Mouse (Mus musculus) G1E (cell line): ENCODE results near the gene Gm28042. TPM values are rescaled to one million over a fixed set of nuclear protein-coding genes. Genes with fewer than 3 reads are reported as not detected.

ENCODE experiments used
- ATAC-seq: 2 replicates; pipeline ENCODE4 v1.8.0; 2016; ENCODE audit warnings: mild to moderate bottlenecking; ENCODE audit not compliant: insufficient number of reproducible peaks, poor library complexity, low FRiP score, severe bottlenecking; ENCODE audit errors: extremely low read depth
- DNase-seq: peaks from one replicate; pipeline ENCODE4 v3.0.0; 2012; ENCODE audit warnings: low spot score
- H3K27me3 ChIP-seq: 2 replicates; pipeline ENCODE4 v1.6.1; 2012; ENCODE audit warnings: mild to moderate bottlenecking, low read length, inconsistent platforms; ENCODE audit not compliant: insufficient read depth
- H3K36me3 ChIP-seq: replicated peaks from 2 replicates; pipeline ENCODE3; 2012; ENCODE audit warnings: mild to moderate bottlenecking, inconsistent platforms
- H3K4me1 ChIP-seq: 2 replicates; pipeline ENCODE4 v1.6.1; 2012; ENCODE audit warnings: low read depth, low read length, inconsistent platforms, mixed read lengths; ENCODE audit not compliant: insufficient read depth
- H3K4me3 ChIP-seq: 2 replicates; pipeline ENCODE4 v1.5.1; 2012; ENCODE audit warnings: low read depth, mild to moderate bottlenecking, inconsistent platforms, low read length, moderate library complexity, mixed read lengths
- H3K9me3 ChIP-seq: replicated peaks from 2 replicates; pipeline ENCODE4 v1.6.1; 2012; ENCODE audit warnings: inconsistent platforms
- CTCF ChIP-seq: IDR thresholded peaks from 2 replicates; pipeline ENCODE4 v1.5.1; 2012; ENCODE audit warnings: low read depth, low read length, inconsistent platforms, mixed read lengths
- GATA1 ChIP-seq: IDR thresholded peaks from 2 replicates; pipeline ENCODE4 v1.6.1; 2012; ENCODE audit warnings: borderline replicate concordance, low read length, inconsistent platforms, mixed read lengths
- GATA2 ChIP-seq: IDR thresholded peaks from 2 replicates; pipeline ENCODE4 v1.6.1; 2012; ENCODE audit warnings: low read depth, low read length, inconsistent platforms, borderline replicate concordance
- POLR2AphosphoS5 ChIP-seq: IDR thresholded peaks from 2 replicates; pipeline ENCODE4 v1.6.1; 2012; ENCODE audit warnings: low read depth, low read length, inconsistent platforms; ENCODE audit not compliant: insufficient replicate concordance
- TAL1 ChIP-seq: conservative IDR thresholded peaks from 2 replicates; pipeline ENCODE4 v1.6.1; 2012; ENCODE audit warnings: low read depth, low read length, inconsistent platforms, mixed read lengths
- polyA plus RNA-seq: library from polyadenylated mRNA; stranded (reverse); fragments of >175 nt; gene quantifications from 2 replicates; pipeline ENCODE4 v1.2.3, GENCODE M21; 2012
- total RNA-seq, 2 experiments: library from RNA; stranded (forward) in 1 of 2; stranded (reverse) in 1 of 2; fragments of 200-1000 nt in 1 of 2; fragments of >200 nt in 1 of 2; fragmentation: Nextera tagmentation in 1 of 2; gene quantifications; 2 replicates each; pipeline ENCODE4 v1.2.3; 2014 to 2017

Gene Gm28042
- total RNA-seq (2014; fragmentation: Nextera tagmentation) (not detected in 2 replicates), total RNA-seq (2017) (0.05 and 0.23 TPM in 2 replicates), polyA plus RNA-seq (0.06 and 0.21 TPM in 2 replicates)

- Histone ChIP-seq H3K4me1 (peaks cover 33% of the 10 kb centered on the region), H3K4me3 (peak within 1 kb of the TSS; percentile 80), H3K9me3 (no peaks in the 10 kb centered on the region), H3K36me3 (peaks cover 62% of the 10 kb centered on the region), H3K27me3 (no peaks in the 10 kb centered on the region)
- TF ChIP-seq POLR2AphosphoS5 (0 out of 2 replicates have a peak, but pooled peaks have one; percentile 32), GATA1 (no peak)
- ATAC-seq (peak; percentile 94), DNase-seq (peak; percentile 96)
Observed at GRCm38 (mm10) chr2:120026984-120027949, at the start of gene Gm28042, which contains the start of gene Jmjd7. Gene Gm28042, plus strand, starts transcription at chr2:120027493. Gene Jmjd7, plus strand, starts transcription at chr2:120027483.

GRCm38 (mm10) chr2:119980343-119980986 lies 46.8 kb upstream of the Gm28042 start:
- TF ChIP-seq TAL1, result no peak
- TF ChIP-seq GATA1, result no peak
- TF ChIP-seq GATA2, result no peak
- no peak for TF ChIP-seq POLR2AphosphoS5
- no peak for TF ChIP-seq CTCF
- no peaks in the 10 kb centered on the region for H3K9me3 ChIP-seq
- no peak overlapping the region for H3K4me3 ChIP-seq
- H3K4me1 ChIP-seq, result no peaks in the 10 kb centered on the region
- DNase-seq, result no peak
- peaks cover 34% of the 10 kb centered on the region for H3K36me3 ChIP-seq
- ATAC-seq, result no peak
- H3K27me3 ChIP-seq, result no peaks in the 10 kb centered on the region

GRCm38 (mm10) chr2:119981631-119982030 lies 45.7 kb upstream of the Gm28042 start:
- TF ChIP-seq TAL1, result no peak
- DNase-seq (no peak), ATAC-seq (no peak)
- peaks cover 5% of the 10 kb centered on the region; the same call in 1 of the 2 replicates for H3K4me1 ChIP-seq
- peaks cover 39% of the 10 kb centered on the region for H3K36me3 ChIP-seq
- H3K27me3 ChIP-seq, result no peaks in the 10 kb centered on the region
- H3K4me3 ChIP-seq, result no peak overlapping the region
- no peaks in the 10 kb centered on the region for H3K9me3 ChIP-seq

- H3K4me1 ChIP-seq, result peaks cover 9% of the 10 kb centered on the region; the same call in 1 of the 2 replicates
- TF ChIP-seq GATA1, result no peak
- H3K9me3 ChIP-seq, result no peaks in the 10 kb centered on the region
- ATAC-seq, result no peak
- no peak overlapping the region for H3K4me3 ChIP-seq
- H3K27me3 ChIP-seq, result no peaks in the 10 kb centered on the region
- no peak for DNase-seq
- peaks cover 29% of the 10 kb centered on the region for H3K36me3 ChIP-seq
Observed at GRCm38 (mm10) chr2:119985871-119986270, 41.4 kb upstream of the Gm28042 start.

- ATAC-seq (no peak), DNase-seq (no peak)
- H3K36me3 ChIP-seq, result peaks cover 28% of the 10 kb centered on the region
- H3K4me3 ChIP-seq, result no peak overlapping the region
- no peaks in the 10 kb centered on the region for H3K9me3 ChIP-seq
- TF ChIP-seq CTCF, result no peak
- TF ChIP-seq POLR2AphosphoS5, result no peak
- no peak for TF ChIP-seq TAL1
- no peak for TF ChIP-seq GATA2
- TF ChIP-seq GATA1, result no peak
- no peaks in the 10 kb centered on the region for H3K27me3 ChIP-seq
- peaks cover 9% of the 10 kb centered on the region; the same call in 1 of the 2 replicates for H3K4me1 ChIP-seq
Observed at GRCm38 (mm10) chr2:119986369-119986768, 40.9 kb upstream of the Gm28042 start.

- DNase-seq (no peak), ATAC-seq (no peak)
- Histone ChIP-seq H3K36me3 (peaks cover 21% of the 10 kb centered on the region), H3K4me1 (peaks cover 9% of the 10 kb centered on the region; the same call in 1 of the 2 replicates), H3K4me3 (no peak overlapping the region), H3K27me3 (no peaks in the 10 kb centered on the region), H3K9me3 (no peaks in the 10 kb centered on the region)
- no peak for TF ChIP-seq GATA1
- no peak for TF ChIP-seq CTCF
- TF ChIP-seq TAL1, result no peak
- no peak for TF ChIP-seq GATA2
- no peak for TF ChIP-seq POLR2AphosphoS5
Observed at GRCm38 (mm10) chr2:119987441-119987840, 39.9 kb upstream of the Gm28042 start.
